Mouse (Mus musculus): Measurements from ENCODE around the gene Wdfy2. TPM values are rescaled to one million over a fixed set of nuclear protein-coding genes. Genes with fewer than 3 reads are reported as not detected.

The Wdfy2 gene
- 10.7 and 11.0 TPM in 2 replicates for polyA plus RNA-seq (2012; rRNA removed)

GRCm38 (mm10) chr14:62837641-62838252 is at the start of gene Wdfy2:
Gene Wdfy2 (plus strand): TSS chr14:62837678.
- peak within 1 kb of the TSS; percentile 47 for H3K27ac ChIP-seq (ENCODE audit: insufficient read depth, low read length)
- H3K4me3 ChIP-seq (ENCODE audit: insufficient read depth, low read length), result peak within 1 kb of the TSS; percentile 94
- TF ChIP-seq CTCF (IDR thresholded peaks at IDR 0.05; ENCODE audit: extremely low read depth, insufficient read depth, low read length), result no peak
- TF ChIP-seq POLR2A (IDR thresholded peaks at IDR 0.05; ENCODE audit: extremely low read depth, insufficient read depth, low read length), result no peak
- H3K4me1 ChIP-seq (ENCODE audit: control insufficient read depth, insufficient read depth, low read length), result 0 out of 2 replicates have a peak, but pooled peaks cover 2% of the 10 kb centered on the region

GRCm38 (mm10) chr14:62789282-62789681 is 48.2 kb upstream of the Wdfy2 start:
- Histone ChIP-seq H3K4me3 (ENCODE audit: insufficient read depth, low read length) (no peak overlapping the region), H3K4me1 (ENCODE audit: control insufficient read depth, insufficient read depth, low read length) (no peaks in the 10 kb centered on the region; the same call in 1 of the 2 replicates), H3K27ac (ENCODE audit: insufficient read depth, low read length) (no peak overlapping the region)
- no peak for TF ChIP-seq CTCF (IDR thresholded peaks at IDR 0.05; ENCODE audit: extremely low read depth, insufficient read depth, low read length)
- no peak for TF ChIP-seq POLR2A (IDR thresholded peaks at IDR 0.05; ENCODE audit: extremely low read depth, insufficient read depth, low read length)

GRCm38 (mm10) chr14:62795719-62796118 is 41.8 kb upstream of the Wdfy2 start:
- Histone ChIP-seq H3K27ac (ENCODE audit: insufficient read depth, low read length) (no peak overlapping the region), H3K4me1 (ENCODE audit: control insufficient read depth, insufficient read depth, low read length) (peaks cover 3% of the 10 kb centered on the region; the same call in 1 of the 2 replicates), H3K4me3 (ENCODE audit: insufficient read depth, low read length) (no peak overlapping the region)
- no peak for TF ChIP-seq POLR2A (IDR thresholded peaks at IDR 0.05; ENCODE audit: extremely low read depth, insufficient read depth, low read length)

- TF ChIP-seq POLR2A (IDR thresholded peaks at IDR 0.05; ENCODE audit: extremely low read depth, insufficient read depth, low read length) (no peak), CTCF (IDR thresholded peaks at IDR 0.05; ENCODE audit: extremely low read depth, insufficient read depth, low read length) (no peak)
- Histone ChIP-seq H3K27ac (ENCODE audit: insufficient read depth, low read length) (no peak overlapping the region), H3K4me1 (ENCODE audit: control insufficient read depth, insufficient read depth, low read length) (peaks cover 3% of the 10 kb centered on the region; the same call in 1 of the 2 replicates), H3K4me3 (ENCODE audit: insufficient read depth, low read length) (no peak overlapping the region)
These were observed 38.8 kb upstream of the Wdfy2 start for GRCm38 (mm10) chr14:62798608-62799101.

GRCm38 (mm10) chr14:62800791-62801190 is 36.7 kb upstream of the Wdfy2 start:
- no peak overlapping the region for H3K4me3 ChIP-seq (ENCODE audit: insufficient read depth, low read length)
- peaks cover 3% of the 10 kb centered on the region; the same call in 1 of the 2 replicates for H3K4me1 ChIP-seq (ENCODE audit: control insufficient read depth, insufficient read depth, low read length)
- TF ChIP-seq CTCF (IDR thresholded peaks at IDR 0.05; ENCODE audit: extremely low read depth, insufficient read depth, low read length), result no peak
- TF ChIP-seq POLR2A (IDR thresholded peaks at IDR 0.05; ENCODE audit: extremely low read depth, insufficient read depth, low read length), result no peak
- H3K27ac ChIP-seq (ENCODE audit: insufficient read depth, low read length), result no peak overlapping the region

GRCm38 (mm10) chr14:62803204-62803603 is 34.3 kb upstream of the Wdfy2 start:
- Histone ChIP-seq H3K4me1 (ENCODE audit: control insufficient read depth, insufficient read depth, low read length) (peaks cover 3% of the 10 kb centered on the region; the same call in 1 of the 2 replicates), H3K4me3 (ENCODE audit: insufficient read depth, low read length) (no peak overlapping the region), H3K27ac (ENCODE audit: insufficient read depth, low read length) (no peak overlapping the region)
- TF ChIP-seq POLR2A (IDR thresholded peaks at IDR 0.05; ENCODE audit: extremely low read depth, insufficient read depth, low read length) (no peak), CTCF (IDR thresholded peaks at IDR 0.05; ENCODE audit: extremely low read depth, insufficient read depth, low read length) (no peak)

GRCm38 (mm10) chr14:62806921-62807320 is 30.6 kb upstream of the Wdfy2 start:
- H3K4me1 ChIP-seq (ENCODE audit: control insufficient read depth, insufficient read depth, low read length), result no peaks in the 10 kb centered on the region
- TF ChIP-seq POLR2A (IDR thresholded peaks at IDR 0.05; ENCODE audit: extremely low read depth, insufficient read depth, low read length) (no peak), CTCF (IDR thresholded peaks at IDR 0.05; ENCODE audit: extremely low read depth, insufficient read depth, low read length) (no peak)
- H3K4me3 ChIP-seq (ENCODE audit: insufficient read depth, low read length), result no peak overlapping the region
- H3K27ac ChIP-seq (ENCODE audit: insufficient read depth, low read length), result no peak overlapping the region

GRCm38 (mm10) chr14:62808661-62809523 is 28.6 kb upstream of the Wdfy2 start:
- no peak overlapping the region for H3K27ac ChIP-seq (ENCODE audit: insufficient read depth, low read length)
- TF ChIP-seq CTCF (IDR thresholded peaks at IDR 0.05; ENCODE audit: extremely low read depth, insufficient read depth, low read length), result no peak
- TF ChIP-seq POLR2A (IDR thresholded peaks at IDR 0.05; ENCODE audit: extremely low read depth, insufficient read depth, low read length), result no peak
- H3K4me3 ChIP-seq (ENCODE audit: insufficient read depth, low read length), result no peak overlapping the region
- peaks cover 1% of the 10 kb centered on the region; the same call in 1 of the 2 replicates for H3K4me1 ChIP-seq (ENCODE audit: control insufficient read depth, insufficient read depth, low read length)

GRCm38 (mm10) chr14:62812765-62813164 is 24.7 kb upstream of the Wdfy2 start:
- no peak for TF ChIP-seq POLR2A (IDR thresholded peaks at IDR 0.05; ENCODE audit: extremely low read depth, insufficient read depth, low read length)
- TF ChIP-seq CTCF (IDR thresholded peaks at IDR 0.05; ENCODE audit: extremely low read depth, insufficient read depth, low read length), result no peak
- peaks cover 1% of the 10 kb centered on the region; the same call in 1 of the 2 replicates for H3K4me1 ChIP-seq (ENCODE audit: control insufficient read depth, insufficient read depth, low read length)
- no peak overlapping the region for H3K27ac ChIP-seq (ENCODE audit: insufficient read depth, low read length)
- no peak overlapping the region for H3K4me3 ChIP-seq (ENCODE audit: insufficient read depth, low read length)

Data from cortical plate, adult 2 months (tissue).